Mouse (Mus musculus) spleen, postnatal 4 days (tissue): ENCODE data around the gene Nxt1.

ENCODE experiments used
- DNase-seq, 2 experiments: peaks; one replicate each; pipeline ENCODE4 v3.0.0; 2022; ENCODE audit warnings: low spot score in 2 of 2

Nxt1 gene

GRCm38 (mm10) chr2:148689444-148690140 lies 17.2 kb downstream of the Nxt1 start:
- DNase-seq: no peak

- no peak for DNase-seq
Observed at GRCm38 (mm10) chr2:148690291-148690690, 17.9 kb downstream of the Nxt1 start.

GRCm38 (mm10) chr2:148690781-148691180 lies 18.4 kb downstream of the Nxt1 start:
- no peak for DNase-seq

- DNase-seq: no peak
Observed at GRCm38 (mm10) chr2:148698571-148698970, 26.2 kb downstream of the Nxt1 start.

GRCm38 (mm10) chr2:148706409-148707201 lies 34.2 kb downstream of the Nxt1 start:
- DNase-seq: no peak

- DNase-seq: no peak
Observed at GRCm38 (mm10) chr2:148707202-148707530, 34.8 kb downstream of the Nxt1 start.

GRCm38 (mm10) chr2:148712326-148712725 lies 39.9 kb downstream of the Nxt1 start:
- DNase-seq: no peak

GRCm38 (mm10) chr2:148717072-148717471 lies 44.7 kb downstream of the Nxt1 start:
- no peak for DNase-seq

GRCm38 (mm10) chr2:148719271-148719995 lies 47.0 kb downstream of the Nxt1 start:
- no peak for DNase-seq
